Mouse (Mus musculus) left cerebral cortex, postnatal 25 days (tissue): Measurements from ENCODE around the gene Cdc42bpb. TPM values are rescaled to one million over a fixed set of nuclear protein-coding genes. Genes with fewer than 3 reads are reported as not detected.

ENCODE experiments used
- DNase-seq, 2 experiments: peaks; one replicate each; pipeline ENCODE4 v3.0.0; 2022; ENCODE audit warnings: low spot score in 2 of 2, mixed read lengths in 1 of 2
- intact Hi-C: fragments of 180-260 bp; cut with DNase I; formaldehyde crosslinking; loops from one replicate; pipeline ENCODE4 v1.15.1; 2025
- total RNA-seq, 2 experiments: library from RNA; stranded (reverse); gene quantifications; 2 replicates each; pipeline ENCODE4 v1.2.3; 2021

Gene Cdc42bpb
- total RNA-seq, 2 experiments from 2014 or later: 133 TPM

GRCm38 (mm10) chr12:111311775-111312174 is 65.7 kb downstream of the Cdc42bpb start:
- no peak for DNase-seq
- intact Hi-C loops: no loop called here

GRCm38 (mm10) chr12:111309931-111310330 is 67.6 kb downstream of the Cdc42bpb start:
- DNase-seq: no peak

GRCm38 (mm10) chr12:111309256-111309655 is 68.3 kb downstream of the Cdc42bpb start:
- DNase-seq: no peak
- intact Hi-C loops: no loop called here

More at GRCm38 (mm10) chr12:111309931-111310330, 67.6 kb downstream of the Cdc42bpb start:
- intact Hi-C loops: no loop called here

- no peak for DNase-seq
- intact Hi-C loops: no loop called here
Observed at GRCm38 (mm10) chr12:111306821-111307220, 70.7 kb downstream of the Cdc42bpb start.

GRCm38 (mm10) chr12:111303702-111304337 is 73.7 kb downstream of the Cdc42bpb start:
- intact Hi-C loops: no loop called here
- DNase-seq: no peak

- DNase-seq: no peak
- intact Hi-C loops: no loop called here
Observed at GRCm38 (mm10) chr12:111302018-111302345, 75.5 kb downstream of the Cdc42bpb start.

DNA sequence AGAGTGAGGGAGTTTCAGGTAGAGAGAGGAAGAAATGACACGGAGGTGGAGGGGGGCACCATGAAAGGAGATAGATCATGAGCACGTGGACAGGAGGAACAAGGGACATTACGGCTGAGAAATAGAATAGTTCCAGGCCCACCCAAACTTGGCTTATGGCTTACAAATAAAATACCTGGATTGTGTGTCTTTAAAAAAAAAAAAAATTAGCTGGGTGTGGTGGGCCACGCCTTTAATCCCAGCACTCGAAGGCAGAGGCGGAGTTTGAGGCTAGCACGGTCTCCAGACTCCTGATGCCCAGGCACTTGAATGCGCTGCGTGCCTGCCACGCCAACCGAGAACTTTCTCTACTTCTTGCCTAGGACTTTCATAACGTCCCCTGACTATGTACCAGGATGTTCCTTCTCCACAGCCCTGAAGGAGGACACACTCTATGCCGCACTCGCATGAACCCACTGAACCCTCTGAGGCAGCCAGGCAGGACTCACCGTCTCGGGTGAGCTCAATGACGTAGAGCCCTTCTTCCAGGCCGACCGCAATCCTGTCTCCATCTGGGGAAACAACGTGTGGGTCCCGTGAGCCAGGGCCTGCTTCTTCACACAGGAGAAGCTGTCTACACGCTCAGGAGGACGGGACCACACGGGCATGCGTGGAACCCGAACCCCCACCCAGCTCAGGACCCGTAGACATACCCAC is 76.0 kb downstream of the Cdc42bpb start:
- no peak for DNase-seq
- intact Hi-C loops: no loop called here

GRCm38 (mm10) chr12:111293025-111293424 is 84.5 kb downstream of the Cdc42bpb start:
- DNase-seq: no peak
- intact Hi-C loops: no loop called here

DNA sequence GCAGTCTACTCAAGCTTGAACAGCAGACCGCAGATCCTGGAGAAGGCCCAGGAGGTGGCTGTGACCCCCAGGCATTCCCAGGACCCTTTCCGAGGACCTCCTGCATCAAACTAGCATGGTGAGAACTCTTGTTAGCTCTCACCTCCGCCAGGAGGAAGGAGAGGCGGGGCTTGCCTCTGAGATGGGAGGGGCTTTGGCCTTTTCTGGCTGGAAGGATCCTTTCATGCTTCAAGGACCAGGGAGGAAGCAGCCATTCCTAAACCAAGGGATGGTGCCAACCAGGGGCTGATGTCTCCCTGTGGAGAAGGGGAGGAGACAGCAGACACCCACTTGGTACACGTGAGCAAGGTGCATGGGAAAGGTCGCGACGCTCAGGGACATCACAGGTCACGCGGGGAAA is 93.0 kb downstream of the Cdc42bpb start:
- intact Hi-C loops: no loop called here
- DNase-seq: no peak

DNA sequence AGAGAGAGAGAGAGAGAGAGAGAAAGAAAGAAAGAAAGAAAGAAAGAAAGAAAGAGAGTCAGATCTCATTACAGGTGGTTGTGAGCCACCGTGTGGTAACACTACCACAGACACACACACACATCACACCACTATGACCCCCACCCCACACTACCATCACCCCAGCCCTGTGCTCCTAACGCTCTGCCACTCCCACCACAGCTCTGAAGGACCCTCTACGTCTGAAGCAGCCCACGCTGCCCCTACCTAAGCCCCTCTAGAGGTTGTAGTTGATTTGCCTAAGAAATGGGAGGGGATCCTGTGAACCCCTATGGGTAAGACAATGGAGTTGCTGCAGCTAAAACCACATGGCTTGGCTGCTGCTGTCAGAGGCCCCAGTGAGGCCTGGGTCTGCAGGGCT is 93.9 kb downstream of the Cdc42bpb start:
- intact Hi-C loops: no loop called here
- DNase-seq: no peak

DNA sequence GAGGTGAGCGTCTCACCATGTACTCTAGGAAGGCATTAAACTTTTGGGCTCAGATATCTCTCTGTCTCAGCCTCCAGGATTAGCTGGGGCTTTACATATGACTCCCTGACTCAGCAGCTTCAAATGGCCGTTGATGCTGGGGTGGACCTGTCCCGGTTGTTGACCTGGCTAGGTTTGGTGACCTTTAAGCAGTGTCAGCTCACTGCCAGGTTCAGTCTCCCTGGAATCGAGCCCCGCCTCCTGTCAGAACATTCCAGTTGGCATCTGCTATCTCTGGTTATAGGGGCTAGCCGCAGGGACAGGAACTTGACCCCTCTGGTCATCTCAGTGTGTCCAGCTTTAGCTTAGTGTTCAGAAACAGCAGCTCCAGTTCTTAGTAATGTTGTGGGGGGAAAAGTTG is 101.1 kb downstream of the Cdc42bpb start:
- DNase-seq: no peak
- intact Hi-C loops: no loop called here

GRCm38 (mm10) chr12:111275150-111275841 is 102.2 kb downstream of the Cdc42bpb start:
- no peak for DNase-seq
- intact Hi-C loops: no loop called here

DNA sequence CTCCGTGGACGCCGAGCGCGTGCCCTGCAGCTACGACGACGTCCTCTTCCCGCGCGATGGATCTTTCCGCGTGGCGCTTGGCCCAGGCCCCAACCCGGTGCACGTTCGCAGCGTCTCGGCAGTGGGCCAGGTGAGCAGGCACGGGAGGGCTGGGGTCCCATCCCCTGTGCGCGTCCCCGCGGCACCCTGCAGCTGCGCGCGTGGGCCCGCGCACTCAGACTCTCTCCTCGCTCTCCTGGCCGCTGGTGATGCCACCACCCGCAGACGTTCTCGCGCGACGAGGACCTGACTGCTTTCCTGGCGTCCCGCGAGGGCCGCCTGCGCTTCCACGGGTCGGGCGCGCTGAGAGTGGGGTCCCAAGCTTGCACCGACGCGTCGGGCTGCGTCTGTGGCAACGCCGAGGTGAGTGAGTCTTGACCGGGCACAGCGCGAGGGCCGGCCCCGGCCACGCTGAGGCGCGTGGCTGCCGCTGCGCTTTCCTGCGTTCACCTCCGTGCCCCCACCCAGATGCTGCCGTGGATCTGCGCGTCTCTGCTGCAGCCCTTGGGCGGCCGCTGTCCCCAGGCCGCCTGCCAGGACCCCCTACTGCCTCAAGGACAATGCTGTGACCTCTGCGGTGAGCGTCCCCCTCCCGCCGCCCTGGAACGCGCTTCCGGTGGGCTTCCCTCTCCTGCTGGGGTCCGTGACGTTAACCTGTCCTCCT is 102.9 kb downstream of the Cdc42bpb start:
- intact Hi-C loops: no loop called here
- DNase-seq: no peak

DNA sequence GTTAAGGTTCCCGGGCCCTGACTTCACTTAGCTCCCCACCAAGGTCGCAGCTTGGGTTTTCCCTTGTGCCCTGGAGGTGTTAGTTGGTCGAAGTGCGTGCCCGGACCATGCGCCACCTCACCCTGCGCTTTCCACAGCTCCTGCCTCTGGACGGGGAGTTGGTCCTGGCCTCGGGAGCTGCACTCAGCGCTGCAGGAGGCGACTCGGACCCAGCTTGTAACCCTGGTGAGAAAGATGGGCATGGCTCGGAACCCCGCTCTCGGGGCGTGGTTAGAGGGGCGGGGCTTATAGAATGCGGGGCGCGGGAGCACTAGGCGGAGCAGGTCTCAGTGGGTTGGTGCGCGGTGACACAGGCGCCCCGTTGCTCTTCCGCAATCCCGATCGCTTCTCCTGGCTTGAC is 103.5 kb downstream of the Cdc42bpb start:
- no peak for DNase-seq
- intact Hi-C loops: no loop called here

- peak; percentile 81 to 92 for DNase-seq
- intact Hi-C loops: no loop called here
Observed at GRCm38 (mm10) chr12:111272420-111272819, 105.1 kb downstream of the Cdc42bpb start.

- intact Hi-C loops: no loop called here
Observed at GRCm38 (mm10) chr12:111271966-111272365, 105.6 kb downstream of the Cdc42bpb start.

GRCm38 (mm10) chr12:111271406-111271805 is 106.1 kb downstream of the Cdc42bpb start:
- DNase-seq: no peak
- intact Hi-C loops: no loop called here

More at GRCm38 (mm10) chr12:111271966-111272365, 105.6 kb downstream of the Cdc42bpb start:
- no peak for DNase-seq

DNA sequence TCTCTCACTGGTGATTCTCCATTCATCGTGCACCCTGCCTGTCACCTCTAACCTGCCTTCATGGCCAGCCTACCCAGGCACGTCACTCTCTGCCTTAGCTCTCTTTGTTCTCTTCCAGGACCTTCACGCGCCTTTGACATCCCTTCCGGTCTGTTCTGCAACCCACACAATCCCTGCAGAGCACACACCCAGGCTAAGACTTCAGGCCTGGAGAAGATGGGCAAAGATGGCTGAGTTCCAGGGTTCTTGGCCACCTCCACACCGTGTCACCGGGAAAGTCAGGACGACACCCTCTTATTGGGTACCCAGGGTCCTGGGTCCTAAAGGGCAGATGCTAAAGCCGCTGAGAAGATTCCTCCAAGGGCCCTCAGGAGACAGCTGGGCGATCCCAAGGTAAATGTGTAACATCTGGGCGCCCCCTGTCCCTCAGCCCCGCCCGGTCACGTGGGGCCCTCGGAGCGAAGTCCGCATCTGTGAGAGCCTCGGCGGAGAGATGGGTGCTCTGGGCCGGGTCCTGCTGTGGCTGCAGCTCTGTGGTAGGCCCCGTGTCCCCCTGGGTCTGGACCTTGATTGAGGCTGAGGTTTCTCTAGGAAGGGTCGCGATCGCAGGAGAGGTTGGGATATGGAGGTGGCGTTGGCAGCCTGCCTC is 106.8 kb downstream of the Cdc42bpb start, which contains the start of gene Amn:
Gene Amn (plus strand): TSS at position 467 of the 649 bp plus-strand sequence.
- intact Hi-C loops: no loop called here
- DNase-seq: no peak

DNA sequence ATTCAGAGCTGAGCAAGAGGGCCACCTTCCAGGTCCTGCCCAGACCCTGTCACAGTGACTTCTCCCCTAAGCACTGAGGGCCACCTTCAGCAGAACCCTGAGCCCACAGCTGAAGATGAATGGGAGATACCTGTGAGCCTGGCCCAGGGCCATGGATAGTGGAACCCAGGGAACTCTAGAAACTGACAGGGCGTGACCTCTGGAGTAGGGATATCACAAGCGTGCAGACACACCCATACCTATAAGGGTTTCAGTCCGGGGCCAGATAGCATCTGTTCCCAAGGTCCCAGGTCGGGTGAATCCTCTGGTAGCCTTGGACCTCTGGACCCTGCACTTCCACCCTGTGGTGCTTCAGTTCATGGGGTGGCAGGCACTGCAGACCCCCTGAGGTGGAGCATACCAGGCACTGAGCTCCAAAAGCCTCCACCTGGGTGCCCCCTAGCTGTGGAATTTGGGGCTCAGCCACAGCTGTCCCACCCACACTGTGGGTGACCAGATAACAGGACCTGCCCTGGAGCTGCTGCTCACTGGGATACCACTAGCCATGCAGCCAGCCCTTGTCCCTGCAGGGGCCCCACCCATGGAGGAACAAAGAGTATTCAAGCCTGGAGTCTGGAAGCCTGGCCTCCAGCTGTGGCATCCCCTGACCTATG is 109.7 kb downstream of the Cdc42bpb start:
- DNase-seq: no peak
- intact Hi-C loops: no loop called here
